Mouse (Mus musculus): ENCODE results near the gene Fbrsl1. TPM values are rescaled to one million over a fixed set of nuclear protein-coding genes. Genes with fewer than 3 reads are reported as not detected.

The Fbrsl1 gene
- polyA plus RNA-seq (2012; rRNA removed) = 60.7 and 66.7 TPM in 2 replicates

DNA sequence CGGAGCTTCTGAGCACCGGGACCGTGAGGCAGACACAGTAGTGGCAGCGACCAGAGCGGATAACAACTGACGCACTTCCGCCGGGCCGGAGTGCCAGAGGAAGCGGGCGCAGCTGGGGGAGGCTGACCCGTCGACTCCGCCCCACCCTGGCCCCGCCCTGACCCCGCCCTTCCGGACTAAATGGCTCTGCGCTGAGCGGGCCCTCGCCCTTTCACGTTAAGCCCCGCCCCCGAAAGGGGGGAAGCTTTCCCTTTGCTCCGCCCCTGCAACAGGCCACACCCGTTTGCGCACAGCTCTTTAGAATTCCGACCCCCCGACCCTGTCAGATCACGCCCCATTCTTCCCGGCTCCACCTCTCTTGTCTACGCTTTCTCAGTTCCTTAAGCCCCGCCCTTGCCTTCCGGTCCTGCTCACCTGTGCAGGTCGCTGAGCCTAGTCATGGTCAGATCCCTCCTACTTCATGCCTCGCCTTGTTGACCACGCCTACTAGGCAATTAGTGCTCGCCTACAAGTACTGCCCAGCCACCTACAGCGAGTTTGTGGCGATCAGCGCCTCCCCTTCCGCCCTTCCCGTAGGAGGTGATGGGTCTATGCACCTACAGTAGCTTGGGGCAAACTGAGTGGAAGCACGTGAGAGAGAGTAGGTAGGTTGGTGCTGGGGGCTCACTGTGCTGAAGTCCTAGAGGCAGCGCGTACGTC is at the start of gene Fbrsl1:
TSS of gene Fbrsl1 (minus strand) at position 68 of the 699 bp plus-strand sequence.

DNA sequence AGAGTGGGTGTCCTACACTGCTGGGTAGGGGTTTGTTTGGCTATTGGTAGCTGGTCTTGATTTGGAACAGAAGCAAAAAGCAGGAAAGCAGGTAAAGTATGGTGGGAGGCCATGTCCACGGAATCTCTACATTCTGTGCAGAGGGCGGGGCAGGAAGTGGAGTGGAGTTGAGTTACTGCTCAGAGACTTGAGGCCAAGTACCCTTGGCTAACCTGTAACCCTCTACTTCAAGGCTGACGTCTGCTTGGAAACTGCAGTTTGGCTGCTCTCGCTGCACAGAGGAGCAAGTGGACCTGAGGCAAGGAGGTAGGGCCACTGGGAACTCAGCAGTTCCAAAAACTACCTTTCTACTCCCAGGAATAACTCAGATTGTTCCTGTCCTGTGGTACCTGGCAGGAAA is 103.8 kb downstream of the Fbrsl1 start, which contains the start of gene Lrcol1:
TSS of gene Lrcol1 (plus strand) at position 207 of the 400 bp plus-strand sequence.

DNA sequence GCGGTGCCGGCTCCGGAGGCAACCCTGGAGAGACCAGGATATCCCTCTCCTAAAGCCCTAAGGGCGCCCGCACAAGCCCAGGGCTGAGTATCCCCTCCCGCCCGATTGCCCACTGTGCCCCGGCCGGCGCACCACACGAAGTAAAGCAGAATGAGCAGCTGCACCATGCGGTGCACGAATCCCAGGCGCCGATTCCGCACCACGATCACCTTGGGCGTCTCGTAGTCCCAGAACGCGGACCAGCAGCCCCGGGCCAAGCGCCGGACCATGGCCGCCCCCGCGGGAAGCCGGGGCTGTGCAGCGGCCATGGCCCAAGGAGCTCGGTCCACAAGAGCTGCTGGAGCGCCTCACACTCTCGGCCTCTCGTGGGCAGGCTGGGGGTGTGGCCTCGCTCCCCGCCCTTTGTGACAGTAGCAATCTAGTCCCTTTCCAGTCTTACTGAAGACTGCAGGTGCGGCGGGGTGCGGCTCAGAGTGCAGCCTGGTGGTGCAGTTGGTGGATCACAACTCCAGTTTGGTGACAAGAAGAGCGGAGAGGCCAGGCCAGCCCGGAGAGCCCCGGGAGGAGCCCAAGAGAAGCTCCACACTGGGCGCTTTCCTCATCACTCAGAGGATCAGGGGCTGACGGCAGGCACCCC is 105.5 kb downstream of the Fbrsl1 start, which contains the start of gene P2rx2:
TSS of gene P2rx2 (minus strand) at position 565 of the 637 bp plus-strand sequence.

Other genes with a start within 250 kb of the Fbrsl1 start
- gene Ankle2, start 217.5 kb downstream of the Fbrsl1 start, polyA plus RNA-seq (2012; rRNA removed) = 19.8 and 20.2 TPM in 2 replicates
- 49.8 and 52.4 TPM in 2 replicates for gene Pgam5, start 178.6 kb downstream of the Fbrsl1 start, polyA plus RNA-seq (2012; rRNA removed)
- 5.2 and 5.3 TPM in 2 replicates for gene Pxmp2, start 162.3 kb downstream of the Fbrsl1 start, polyA plus RNA-seq (2012; rRNA removed)
- gene Pole, start 162.2 kb downstream of the Fbrsl1 start, polyA plus RNA-seq (2012; rRNA removed) = 20.0 and 22.1 TPM in 2 replicates
- 7.5 and 8.5 TPM in 2 replicates for gene P2rx2, start 105.3 kb downstream of the Fbrsl1 start, polyA plus RNA-seq (2012; rRNA removed)
- not detected in 2 replicates for gene Lrcol1, start 103.8 kb downstream of the Fbrsl1 start, polyA plus RNA-seq (2012; rRNA removed)
- gene Galnt9, start 95.9 kb upstream of the Fbrsl1 start, polyA plus RNA-seq (2012; rRNA removed) = 19.7 and 20.4 TPM in 2 replicates
- gene Noc4l, start 204.9 kb upstream of the Fbrsl1 start, polyA plus RNA-seq (2012; rRNA removed) = 66.2 and 68.3 TPM in 2 replicates
- gene Ddx51, start 204.9 kb upstream of the Fbrsl1 start, polyA plus RNA-seq (2012; rRNA removed) = 26.9 and 30.9 TPM in 2 replicates

All from central nervous system, embryonic 14 days (tissue).